Mouse (Mus musculus): ENCODE data around the gene Dleu7.

- TF ChIP-seq CTCF (IDR thresholded peaks at IDR 0.05) = peak; percentile 87
- TF ChIP-seq EP300 (IDR thresholded peaks at IDR 0.05) = no peak
Measured at GRCm38 (mm10) chr14:62251999-62252398, 40.8 kb downstream of the Dleu7 start.

Measured in lung, postnatal 0 days (tissue).